Mouse (Mus musculus): Measurements from ENCODE around the gene Agap2. TPM values are rescaled to one million over a fixed set of nuclear protein-coding genes. Genes with fewer than 3 reads are reported as not detected.
"Not testable (repeated sequence)": the region's sequence is repeated elsewhere in the genome, so short reads cannot be mapped to it uniquely, and the experiment has no call there.

Agap2 gene
- polyA plus RNA-seq, 1 experiment: 15.6 TPM

DNA sequence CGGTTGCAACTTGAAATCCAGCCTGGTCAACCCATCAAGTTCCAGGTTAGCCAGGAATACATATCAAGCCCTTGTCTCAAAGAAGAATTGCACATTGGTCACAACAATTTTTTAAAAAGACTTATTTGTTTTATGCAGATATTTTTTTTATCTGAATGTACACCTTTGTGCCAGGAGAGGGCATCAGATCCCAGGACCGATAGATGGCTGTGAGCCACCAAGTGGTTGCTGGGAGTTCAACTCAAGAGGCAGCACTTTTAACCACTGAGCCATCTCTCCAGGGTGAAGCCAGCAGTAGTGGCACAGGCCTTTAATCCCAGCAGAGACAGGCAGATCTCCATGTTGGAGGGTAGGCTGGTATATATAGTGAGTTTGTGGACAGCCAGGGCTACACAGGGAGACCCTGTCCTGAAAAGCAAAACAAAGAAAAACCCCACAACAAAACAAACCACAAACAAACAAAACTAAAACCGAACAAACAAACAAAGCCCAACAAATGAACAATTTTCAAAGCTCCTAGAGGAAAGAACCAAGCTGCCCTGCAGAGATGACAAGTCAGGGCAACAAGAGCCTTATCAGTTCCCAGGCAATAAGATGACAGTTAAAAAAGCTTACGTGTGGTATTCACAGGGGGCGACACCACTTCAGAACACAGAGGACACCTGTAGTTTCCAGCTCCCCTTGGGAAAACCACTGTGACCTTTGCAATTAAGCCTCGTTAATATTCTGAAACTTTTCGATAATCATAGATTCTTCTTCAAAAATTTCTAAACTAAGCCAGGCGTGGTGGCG is 50.3 kb downstream of the Agap2 start:
- Histone ChIP-seq H3K36me3 (ENCODE audit: control insufficient read depth, insufficient read depth, low read length) (no peaks in the 10 kb centered on the region), H3K27ac (ENCODE audit: insufficient read depth, low read depth, low read length) (peak overlapping the region; percentile 17; the same call in 1 of the 2 replicates), H3K4me3 (ENCODE audit: low read depth, low read length) (no peak overlapping the region), H3K27me3 (ENCODE audit: control insufficient read depth, insufficient read depth, low read length) (no peaks in the 10 kb centered on the region), H3K4me1 (ENCODE audit: control insufficient read depth, insufficient read depth, insufficient read length, low read length) (peaks cover 9% of the 10 kb centered on the region)
- TF ChIP-seq CTCF (IDR thresholded peaks at IDR 0.05; ENCODE audit: extremely low read depth, insufficient read length, insufficient replicate concordance, low read depth, low read length) (peak; percentile 88; the same call in 1 of the 2 replicates), POLR2A (IDR thresholded peaks at IDR 0.05; ENCODE audit: low read depth, low read length) (no peak)
- WGBS: 59% methylated on average over 9 of the region's 9 CpGs

DNA sequence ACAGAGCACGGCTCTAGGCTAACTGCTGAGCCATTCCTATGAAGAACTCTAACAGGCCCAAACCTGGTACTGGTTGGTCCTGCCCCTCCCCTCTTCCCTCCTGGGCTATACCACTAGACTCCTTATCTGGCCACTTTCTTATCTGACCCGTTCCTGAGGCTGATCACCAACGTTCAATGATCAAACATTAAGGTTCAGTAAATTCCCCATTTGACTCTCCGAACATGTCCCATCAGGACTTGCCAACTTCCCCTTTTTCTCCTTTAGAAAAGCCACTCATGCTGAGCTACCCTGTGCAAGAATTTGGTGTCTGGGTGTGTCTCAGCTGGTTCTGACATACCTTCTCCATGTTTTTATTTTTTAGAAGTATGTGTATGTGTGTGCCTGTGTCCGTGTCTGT is 51.5 kb downstream of the Agap2 start:
- Histone ChIP-seq H3K27me3 (ENCODE audit: control insufficient read depth, insufficient read depth, low read length) (no peaks in the 10 kb centered on the region), H3K4me3 (ENCODE audit: low read depth, low read length) (no peak overlapping the region), H3K4me1 (ENCODE audit: control insufficient read depth, insufficient read depth, insufficient read length, low read length) (peaks cover 12% of the 10 kb centered on the region), H3K27ac (ENCODE audit: insufficient read depth, low read depth, low read length) (peak overlapping the region; percentile 74), H3K36me3 (ENCODE audit: control insufficient read depth, insufficient read depth, low read length) (no peaks in the 10 kb centered on the region)
- WGBS: 26% methylated on average over 5 of the region's 5 CpGs
- TF ChIP-seq CTCF (IDR thresholded peaks at IDR 0.05; ENCODE audit: extremely low read depth, insufficient read length, insufficient replicate concordance, low read depth, low read length) (no peak), POLR2A (IDR thresholded peaks at IDR 0.05; ENCODE audit: low read depth, low read length) (no peak)

DNA sequence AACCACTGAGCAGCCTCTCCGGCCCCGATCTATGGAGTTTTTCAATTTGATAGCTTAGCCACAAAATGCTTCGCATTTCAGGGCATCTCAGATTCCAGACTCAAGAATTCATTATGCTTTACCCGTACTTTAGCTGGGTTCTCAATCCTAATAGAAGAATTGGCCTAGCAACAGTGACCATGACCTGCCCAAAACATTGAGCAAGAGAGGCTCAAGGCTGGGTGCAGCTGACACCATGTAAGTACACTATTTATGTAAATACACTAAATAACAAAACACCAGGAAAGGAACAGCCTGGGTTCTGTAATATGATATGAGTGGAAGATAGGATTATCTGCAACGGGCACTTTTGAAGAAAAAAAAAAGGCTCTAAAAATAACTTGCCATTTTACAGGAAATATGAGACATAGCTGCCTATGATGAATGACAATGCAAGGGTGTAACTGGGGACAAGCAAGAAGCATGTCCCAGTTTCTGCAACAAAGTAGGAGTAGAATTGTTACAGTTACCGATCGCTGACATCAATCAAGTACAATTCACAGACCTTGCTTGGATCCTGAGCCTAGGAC is 52.7 kb downstream of the Agap2 start:
- TF ChIP-seq CTCF (IDR thresholded peaks at IDR 0.05; ENCODE audit: extremely low read depth, insufficient read length, insufficient replicate concordance, low read depth, low read length) (no peak), POLR2A (IDR thresholded peaks at IDR 0.05; ENCODE audit: low read depth, low read length) (no peak)
- H3K36me3 ChIP-seq (ENCODE audit: control insufficient read depth, insufficient read depth, low read length): no peaks in the 10 kb centered on the region
- no peak overlapping the region for H3K27ac ChIP-seq (ENCODE audit: insufficient read depth, low read depth, low read length)
- peaks cover 14% of the 10 kb centered on the region for H3K4me1 ChIP-seq (ENCODE audit: control insufficient read depth, insufficient read depth, insufficient read length, low read length)
- WGBS: 75% methylated on average over 7 of the region's 7 CpGs
- no peak overlapping the region for H3K4me3 ChIP-seq (ENCODE audit: low read depth, low read length)
- H3K27me3 ChIP-seq (ENCODE audit: control insufficient read depth, insufficient read depth, low read length): no peaks in the 10 kb centered on the region

DNA sequence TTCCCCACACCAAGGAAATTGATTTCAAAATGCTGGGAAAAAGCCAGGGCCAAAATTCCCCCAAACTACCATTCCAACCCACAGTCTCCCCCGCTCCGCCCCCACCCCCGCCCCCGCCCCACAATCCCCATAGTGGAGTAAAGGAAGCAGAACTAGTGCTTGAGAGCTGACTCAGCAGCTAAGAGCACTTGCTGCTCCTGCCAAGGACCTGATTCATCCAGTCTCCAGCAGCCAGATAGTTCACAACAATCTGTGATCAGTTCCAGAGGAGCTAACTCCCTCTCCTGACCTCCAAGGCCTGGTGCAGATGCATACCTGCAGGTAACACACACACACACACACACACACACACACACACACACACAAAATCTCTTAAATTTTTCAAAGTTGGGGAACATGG is 54.3 kb downstream of the Agap2 start:
- no peak for TF ChIP-seq POLR2A (IDR thresholded peaks at IDR 0.05; ENCODE audit: low read depth, low read length)
- no peak for TF ChIP-seq CTCF (IDR thresholded peaks at IDR 0.05; ENCODE audit: extremely low read depth, insufficient read length, insufficient replicate concordance, low read depth, low read length)
- peaks cover 21% of the 10 kb centered on the region for H3K4me1 ChIP-seq (ENCODE audit: control insufficient read depth, insufficient read depth, insufficient read length, low read length)
- no peaks in the 10 kb centered on the region for H3K27me3 ChIP-seq (ENCODE audit: control insufficient read depth, insufficient read depth, low read length)
- WGBS: 30% methylated on average over 4 of the region's 4 CpGs
- no peak overlapping the region for H3K4me3 ChIP-seq (ENCODE audit: low read depth, low read length)
- H3K36me3 ChIP-seq (ENCODE audit: control insufficient read depth, insufficient read depth, low read length): no peaks in the 10 kb centered on the region
- no peak overlapping the region for H3K27ac ChIP-seq (ENCODE audit: insufficient read depth, low read depth, low read length)

DNA sequence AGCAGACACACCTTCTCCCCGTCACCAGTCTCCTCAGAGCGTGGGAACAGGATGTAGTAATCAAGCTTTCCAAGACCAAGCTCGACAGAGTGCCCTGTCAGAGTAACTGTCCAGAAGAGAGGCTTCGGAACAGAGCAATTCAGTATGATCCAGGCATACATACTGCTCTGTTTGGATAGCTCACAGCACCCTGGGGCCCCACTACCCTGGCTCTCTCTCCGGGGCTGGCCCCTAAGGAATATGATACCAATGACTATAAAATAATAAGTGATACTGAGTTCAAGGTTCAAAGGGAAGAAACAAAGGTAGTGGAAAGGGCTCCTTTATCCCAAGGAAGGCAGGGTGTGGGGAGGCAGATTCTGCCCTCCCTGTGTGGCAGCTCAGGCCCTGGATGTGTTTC is 57.4 kb downstream of the Agap2 start:
- TF ChIP-seq CTCF (IDR thresholded peaks at IDR 0.05; ENCODE audit: extremely low read depth, insufficient read length, insufficient replicate concordance, low read depth, low read length): no peak
- peak; percentile 46; the same call in 1 of the 2 replicates for TF ChIP-seq POLR2A (IDR thresholded peaks at IDR 0.05; ENCODE audit: low read depth, low read length)
- H3K4me1 ChIP-seq (ENCODE audit: control insufficient read depth, insufficient read depth, insufficient read length, low read length): peaks cover 32% of the 10 kb centered on the region
- H3K27me3 ChIP-seq (ENCODE audit: control insufficient read depth, insufficient read depth, low read length): no peaks in the 10 kb centered on the region
- no peaks in the 10 kb centered on the region for H3K36me3 ChIP-seq (ENCODE audit: control insufficient read depth, insufficient read depth, low read length)
- WGBS: 26% methylated on average over 5 of the region's 5 CpGs
- peak overlapping the region; percentile 18; the same call in 1 of the 2 replicates for H3K4me3 ChIP-seq (ENCODE audit: low read depth, low read length)
- peak overlapping the region; percentile 96 for H3K27ac ChIP-seq (ENCODE audit: insufficient read depth, low read depth, low read length)

- not testable (repeated sequence) for H3K4me3 ChIP-seq (ENCODE audit: low read depth, low read length); H3K27ac ChIP-seq (ENCODE audit: insufficient read depth, low read depth, low read length); H3K36me3 ChIP-seq (ENCODE audit: control insufficient read depth, insufficient read depth, low read length); H3K27me3 ChIP-seq (ENCODE audit: control insufficient read depth, insufficient read depth, low read length)
- peaks cover 35% of the 10 kb centered on the region for H3K4me1 ChIP-seq (ENCODE audit: control insufficient read depth, insufficient read depth, insufficient read length, low read length)
- 70% methylated on average over 3 of the region's 3 CpGs for WGBS
- TF ChIP-seq CTCF (IDR thresholded peaks at IDR 0.05; ENCODE audit: extremely low read depth, insufficient read length, insufficient replicate concordance, low read depth, low read length): peak; percentile 44; the same call in 1 of the 2 replicates
These were observed 59.4 kb downstream of the Agap2 start for GRCm38 (mm10) chr10:127134394-127135035.
